Mouse (Mus musculus): ENCODE data around the gene Thsd7b. TPM values are rescaled to one million over a fixed set of nuclear protein-coding genes. Genes with fewer than 3 reads are reported as not detected.
"Not testable (repeated sequence)": the region's sequence is repeated elsewhere in the genome, so short reads cannot be mapped to it uniquely, and the experiment has no call there.

The Thsd7b gene
- polyA plus RNA-seq, 1 experiment from 2014 or later: 3.5 TPM

- no peak for ATAC-seq (ENCODE audit: insufficient number of reproducible peaks, low FRiP score)
- WGBS: 80% methylated on average over 3 of the region's 3 CpGs
- Histone ChIP-seq H3K27me3 (replicated peaks) (no peaks in the 10 kb centered on the region), H3K4me2 (no peak overlapping the region), H3K9ac (no peak overlapping the region), H3K27ac (ENCODE audit: poor library complexity, severe bottlenecking) (no peak overlapping the region), H3K36me3 (no peaks in the 10 kb centered on the region), H3K4me1 (replicated peaks) (no peaks in the 10 kb centered on the region), H3K9me3 (replicated peaks) (peaks cover 11% of the 10 kb centered on the region), H3K4me3 (no peak overlapping the region)
Measured at GRCm38 (mm10) chr1:130245563-130245962, 972.5 kb downstream of the Thsd7b start.

- H3K4me2 ChIP-seq; H3K36me3 ChIP-seq; H3K4me1 ChIP-seq (replicated peaks); H3K27ac ChIP-seq (ENCODE audit: poor library complexity, severe bottlenecking); H3K27me3 ChIP-seq (replicated peaks); H3K9ac ChIP-seq; H3K4me3 ChIP-seq; ATAC-seq (ENCODE audit: insufficient number of reproducible peaks, low FRiP score): not testable (repeated sequence)
- peaks cover 12% of the 10 kb centered on the region for H3K9me3 ChIP-seq (replicated peaks)
- WGBS: 88% methylated on average over 4 of the region's 4 CpGs
Measured at GRCm38 (mm10) chr1:130246264-130246663, 973.2 kb downstream of the Thsd7b start.

GRCm38 (mm10) chr1:130246930-130247329, 973.8 kb downstream of the Thsd7b start:
- H3K4me3 ChIP-seq; H3K9ac ChIP-seq; H3K27ac ChIP-seq (ENCODE audit: poor library complexity, severe bottlenecking); H3K36me3 ChIP-seq; H3K4me2 ChIP-seq; ATAC-seq (ENCODE audit: insufficient number of reproducible peaks, low FRiP score); H3K4me1 ChIP-seq (replicated peaks); H3K27me3 ChIP-seq (replicated peaks): not testable (repeated sequence)
- WGBS: 70% methylated on average over 4 of the region's 4 CpGs
- H3K9me3 ChIP-seq (replicated peaks): peaks cover 12% of the 10 kb centered on the region

- no peak for ATAC-seq (ENCODE audit: insufficient number of reproducible peaks, low FRiP score)
- WGBS: 75% methylated on average over 6 of the region's 6 CpGs
- Histone ChIP-seq H3K36me3 (no peaks in the 10 kb centered on the region), H3K9me3 (replicated peaks) (no peaks in the 10 kb centered on the region), H3K4me1 (replicated peaks) (no peaks in the 10 kb centered on the region), H3K4me2 (no peak overlapping the region), H3K4me3 (no peak overlapping the region), H3K9ac (no peak overlapping the region), H3K27ac (ENCODE audit: poor library complexity, severe bottlenecking) (no peak overlapping the region), H3K27me3 (replicated peaks) (no peaks in the 10 kb centered on the region)
Measured at GRCm38 (mm10) chr1:130262046-130262445, 988.9 kb downstream of the Thsd7b start.

Data from heart, embryonic 12.5 days (tissue).